Mouse (Mus musculus) Patski (cell line): ENCODE data around the gene Ncoa3. TPM values are rescaled to one million over a fixed set of nuclear protein-coding genes. Genes with fewer than 3 reads are reported as not detected.

Source experiments
- ATAC-seq: fragments of 100-300 bp; one replicate; pipeline ENCODE4 v1.8.0; 2021
- CTCF ChIA-PET: fragments of 350-600 bp; sonication (Branson Sonifier 250); formaldehyde crosslinking; loops from one replicate; lab custom pipeline; 2022; ENCODE audit warnings: inconsistent platforms; lab: Charles Lee
- POLR2A ChIA-PET: fragments of 350-600 bp; sonication (Branson Sonifier 250); formaldehyde crosslinking; loops from one replicate; lab custom pipeline; 2022; ENCODE audit warnings: antibody characterized with exemption, inconsistent platforms; lab: Charles Lee
- DNase-seq: peaks from one replicate; pipeline ENCODE4 v3.0.0-alpha.2; 2011; ENCODE audit warnings: low read depth, low spot score
- H3K27me3 ChIP-seq: fragments of 371-371 bp; one replicate; pipeline ENCODE4 v1.5.1; 2021
- CTCF ChIP-seq: fragments of 100-300 bp; IDR thresholded peaks from one replicate; pipeline ENCODE4 v1.5.1; 2021
- in situ Hi-C: fragments of 300-500 bp; cut with MboI; formaldehyde crosslinking; loops from 3 replicates; pipeline ENCODE4 v1.11.1; 2018; ENCODE audit warnings: low pct_unique_long_range_greater_than_20kb, mixed read lengths
- polyA plus RNA-seq: library from polyadenylated mRNA; unstranded; gene quantifications from one replicate; pipeline ENCODE4 v1.2.3, GENCODE M21; 2021

Gene Ncoa3
- polyA plus RNA-seq, 1 experiment from 2014 or later = 22.5 TPM

GRCm38 (mm10) chr2:165969961-165970360 is 22.5 kb upstream of the Ncoa3 start:
- ATAC-seq = no peak
- TF ChIP-seq CTCF = no peak
- H3K27me3 ChIP-seq = no peaks in the 10 kb centered on the region
- in situ Hi-C loops = no loop called here
- POLR2A ChIA-PET = interaction anchor here (0.6 to 1.7 kb wide), 2 partner anchors 29 to 288 kb away, joined by 3 read pairs; no protein-coding TSS in a partner anchor
- CTCF ChIA-PET = interaction anchor here (1.0 to 1.4 kb wide), 2 partner anchors 10 to 76 kb away, joined by 3 to 4 read pairs; no protein-coding TSS in a partner anchor
- no peak for DNase-seq

- H3K27me3 ChIP-seq = no peaks in the 10 kb centered on the region
- in situ Hi-C loops = no loop called here
- no peak for TF ChIP-seq CTCF
- no peak for DNase-seq
- no peak for ATAC-seq
- ChIA-PET CTCF (no interaction called here), POLR2A (interaction anchor here (1.7 kb wide), 1 partner anchor 30 kb away, joined by 3 read pairs; no protein-coding TSS in a partner anchor)
These were observed 21.7 kb upstream of the Ncoa3 start for GRCm38 (mm10) chr2:165970767-165971166.

- in situ Hi-C loops = no loop called here
- ATAC-seq (no peak), DNase-seq (no peak)
- no peak for TF ChIP-seq CTCF
- ChIA-PET POLR2A (no interaction called here), CTCF (no interaction called here)
- H3K27me3 ChIP-seq = no peaks in the 10 kb centered on the region
These were observed 18.1 kb upstream of the Ncoa3 start for GRCm38 (mm10) chr2:165974383-165974782.

GRCm38 (mm10) chr2:165976186-165976585 is 16.2 kb upstream of the Ncoa3 start:
- DNase-seq (no peak), ATAC-seq (no peak)
- TF ChIP-seq CTCF = no peak
- in situ Hi-C loops = no loop called here
- no peaks in the 10 kb centered on the region for H3K27me3 ChIP-seq
- ChIA-PET CTCF (no interaction called here), POLR2A (no interaction called here)

GRCm38 (mm10) chr2:165976874-165977273 is 15.6 kb upstream of the Ncoa3 start:
- no peak for DNase-seq
- in situ Hi-C loops = no loop called here

GRCm38 (mm10) chr2:165978119-165978518 is 14.3 kb upstream of the Ncoa3 start:
- in situ Hi-C loops = no loop called here
- CTCF ChIA-PET = no interaction called here
- no peaks in the 10 kb centered on the region for H3K27me3 ChIP-seq
- POLR2A ChIA-PET = interaction anchor here (0.6 kb wide), 1 partner anchor 10 kb away, joined by 5 read pairs; no protein-coding TSS in a partner anchor
- no peak for ATAC-seq
- DNase-seq = no peak
- peak; percentile 48 for TF ChIP-seq CTCF

More at GRCm38 (mm10) chr2:165976874-165977273, 15.6 kb upstream of the Ncoa3 start:
- ChIA-PET POLR2A (no interaction called here), CTCF (no interaction called here)
- TF ChIP-seq CTCF = no peak
- no peak for ATAC-seq
- no peaks in the 10 kb centered on the region for H3K27me3 ChIP-seq

GRCm38 (mm10) chr2:165981248-165981977 is 11.0 kb upstream of the Ncoa3 start:
- ChIA-PET CTCF (interaction anchor here (1.3 kb wide), 1 partner anchor 55 kb away, joined by 3 read pairs; no protein-coding TSS in a partner anchor), POLR2A (interaction anchor here (0.7 kb wide), 1 partner anchor 164 kb away, joined by 4 read pairs; no protein-coding TSS in a partner anchor)
- DNase-seq = no peak
- no peaks in the 10 kb centered on the region for H3K27me3 ChIP-seq
- in situ Hi-C loops = no loop called here
- ATAC-seq = no peak
- no peak for TF ChIP-seq CTCF

- DNase-seq (no peak), ATAC-seq (no peak)
- ChIA-PET CTCF (interaction anchor here (1.4 kb wide), 1 partner anchor 11 kb away, joined by 3 read pairs; no protein-coding TSS in a partner anchor), POLR2A (interaction anchor here (0.7 kb wide), 1 partner anchor 14 kb away, joined by 3 read pairs; no protein-coding TSS in a partner anchor)
- no peak for TF ChIP-seq CTCF
- no peaks in the 10 kb centered on the region for H3K27me3 ChIP-seq
- in situ Hi-C loops = no loop called here
These were observed 9.7 kb upstream of the Ncoa3 start for GRCm38 (mm10) chr2:165982512-165983389.

GRCm38 (mm10) chr2:165984318-165984717 is 8.1 kb upstream of the Ncoa3 start:
- ChIA-PET POLR2A (no interaction called here), CTCF (interaction anchor here (1.4 kb wide), 1 partner anchor 12 kb away, joined by 3 read pairs; no protein-coding TSS in a partner anchor)
- no peak for TF ChIP-seq CTCF
- no peaks in the 10 kb centered on the region for H3K27me3 ChIP-seq
- ATAC-seq (no peak), DNase-seq (no peak)
- in situ Hi-C loops = no loop called here

- CTCF ChIA-PET = no interaction called here
- in situ Hi-C loops = loop anchor here (5.0 kb wide), 1 partner anchor 63 kb away; no protein-coding TSS in a partner anchor
These were observed 7.5 kb upstream of the Ncoa3 start for GRCm38 (mm10) chr2:165984891-165985290.

More at GRCm38 (mm10) chr2:165984891-165985290, 7.5 kb upstream of the Ncoa3 start:
- TF ChIP-seq CTCF = no peak
- ATAC-seq (no peak), DNase-seq (no peak)
- no peaks in the 10 kb centered on the region for H3K27me3 ChIP-seq
- POLR2A ChIA-PET = interaction anchor here (0.6 kb wide), 1 partner anchor 8 kb away, joined by 3 read pairs; no protein-coding TSS in a partner anchor
